Mouse (Mus musculus) liver, postnatal 0 days (tissue): Measurements from ENCODE around the gene Mapk6.

Experiments used
- CTCF ChIP-seq: sonication (generic); IDR thresholded peaks from 2 replicates; pipeline ENCODE4 v1.5.1; 2016; ENCODE audit warnings: antibody characterized with exemption, low read depth
- EP300 ChIP-seq: IDR thresholded peaks from 2 replicates; pipeline ENCODE4 v1.6.1; 2016; ENCODE audit warnings: antibody characterized with exemption, low read depth, mild to moderate bottlenecking

DNA sequence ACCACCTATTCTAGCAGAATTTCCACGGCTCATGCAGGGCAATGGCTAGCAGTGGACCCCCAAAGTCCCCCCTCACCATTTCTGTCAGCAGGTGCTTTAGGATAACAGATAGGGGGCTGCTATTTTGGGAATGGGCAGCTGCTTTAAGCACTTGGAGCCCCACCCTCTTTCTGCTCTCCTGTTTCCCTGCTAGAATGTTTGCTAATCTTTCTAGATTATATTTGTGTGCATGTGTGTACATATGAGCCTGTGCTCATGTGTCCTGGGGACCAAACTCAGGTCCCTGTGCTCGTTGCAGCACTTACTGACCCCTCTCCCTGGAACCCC is 18.4 kb upstream of the Mapk6 start:
- TF ChIP-seq EP300 (no peak), CTCF (no peak)
